Mouse (Mus musculus) lung, postnatal 0 days (tissue): ENCODE data around the gene Prex1. TPM values are rescaled to one million over a fixed set of nuclear protein-coding genes. Genes with fewer than 3 reads are reported as not detected.

ENCODE experiments used
- ATAC-seq: fragments of 200-750 bp; cut with Nextera tagmentation; 2 replicates; pipeline ENCODE4 v1.8.0; 2017; ENCODE audit warnings: moderate library complexity
- DNase-seq: peaks from one replicate; pipeline ENCODE4 v3.0.0-alpha.2; 2016; ENCODE audit warnings: low spot score
- H3K27ac ChIP-seq: fragments of 300-500 bp; sonication (generic); 2 replicates; pipeline ENCODE4 v1.5.1; 2014; ENCODE audit warnings: antibody characterized with exemption, mild to moderate bottlenecking, low read length, mixed read lengths
- H3K27me3 ChIP-seq: fragments of 300-500 bp; sonication (generic); replicated peaks from 2 replicates; pipeline ENCODE4 v1.6.1; 2014; ENCODE audit warnings: low read length, mixed read lengths; ENCODE audit not compliant: insufficient read depth
- H3K36me3 ChIP-seq: fragments of 300-500 bp; sonication (generic); 2 replicates; pipeline ENCODE4 v1.6.1; 2014; ENCODE audit warnings: low read length, mixed read lengths; ENCODE audit not compliant: insufficient read depth
- H3K4me1 ChIP-seq: fragments of 300-500 bp; sonication (generic); 2 replicates; pipeline ENCODE4 v1.6.1; 2014; ENCODE audit warnings: antibody characterized with exemption, low read depth, low read length, mixed read lengths; ENCODE audit not compliant: insufficient read depth
- H3K4me2 ChIP-seq: fragments of 300-500 bp; sonication (generic); replicated peaks from 2 replicates; pipeline ENCODE4 v1.6.1; 2014; ENCODE audit warnings: low read depth, mild to moderate bottlenecking, low read length, moderate library complexity, mixed read lengths
- H3K4me3 ChIP-seq: fragments of 300-500 bp; sonication (generic); 2 replicates; pipeline ENCODE4 v1.5.1; 2014; ENCODE audit warnings: low read depth, low read length
- H3K9ac ChIP-seq: fragments of 300-500 bp; sonication (generic); replicated peaks from 2 replicates; pipeline ENCODE4 v1.6.1; 2014; ENCODE audit warnings: low read depth, mild to moderate bottlenecking
- H3K9me3 ChIP-seq: fragments of 300-500 bp; sonication (generic); 2 replicates; pipeline ENCODE4 v1.6.1; 2016; ENCODE audit warnings: low read length, mixed read lengths
- CTCF ChIP-seq: IDR thresholded peaks from 2 replicates; pipeline ENCODE4 v1.5.1; 2016; ENCODE audit warnings: antibody characterized with exemption, mild to moderate bottlenecking
- EP300 ChIP-seq: IDR thresholded peaks from 2 replicates; pipeline ENCODE4 v1.6.1; 2016; ENCODE audit warnings: antibody characterized with exemption, mild to moderate bottlenecking, control low read depth
- WGBS: fragments of 180-500 bp; shearing (Covaris S2); extraction: QIAGEN DNeasy Blood & Tissue Kit; methylation state at CpG from one replicate; pipeline ENCODE4 v1.1.7; 2014; 5-methylcytosine and 5-hydroxymethylcytosine counted together
- polyA plus RNA-seq: library from polyadenylated mRNA; unstranded; fragments of >200 nt; fragmentation: Nextera tagmentation; extraction: Ambion mirVana; gene quantifications from 2 replicates; pipeline ENCODE4 v1.2.1, GENCODE M21; 2015

Gene Prex1
- polyA plus RNA-seq, 1 experiment from 2014 or later = 6.9 TPM

- no peaks in the 10 kb centered on the region for H3K27me3 ChIP-seq
- 90% methylated on average over 11 of the region's 11 CpGs for WGBS
- no peak overlapping the region for H3K4me2 ChIP-seq
- H3K9me3 ChIP-seq = no peaks in the 10 kb centered on the region
- H3K27ac ChIP-seq = no peak overlapping the region
- H3K4me3 ChIP-seq = no peak overlapping the region
- TF ChIP-seq EP300 (no peak), CTCF (no peak)
- no peak for ATAC-seq
- no peaks in the 10 kb centered on the region for H3K36me3 ChIP-seq
- DNase-seq = no peak
- H3K9ac ChIP-seq = no peak overlapping the region
- H3K4me1 ChIP-seq = no peaks in the 10 kb centered on the region
These were observed 178.1 kb downstream of the Prex1 start for GRCm38 (mm10) chr2:166535519-166535918.

GRCm38 (mm10) chr2:166526204-166526603 lies 187.4 kb downstream of the Prex1 start:
- WGBS = 59% methylated on average over 9 of the region's 9 CpGs
- ATAC-seq = no peak
- H3K4me3 ChIP-seq = no peak overlapping the region

GRCm38 (mm10) chr2:166523156-166523890 lies 190.3 kb downstream of the Prex1 start:
- Histone ChIP-seq H3K27ac (no peak overlapping the region), H3K27me3 (no peaks in the 10 kb centered on the region), H3K4me3 (no peak overlapping the region), H3K4me2 (no peak overlapping the region), H3K4me1 (no peaks in the 10 kb centered on the region), H3K36me3 (no peaks in the 10 kb centered on the region), H3K9ac (no peak overlapping the region), H3K9me3 (no peaks in the 10 kb centered on the region)
- WGBS = 75% methylated on average over 10 of the region's 10 CpGs
- ATAC-seq (no peak), DNase-seq (no peak)
- TF ChIP-seq CTCF (no peak), EP300 (no peak)

More at GRCm38 (mm10) chr2:166526204-166526603, 187.4 kb downstream of the Prex1 start:
- H3K9ac ChIP-seq = no peak overlapping the region
- H3K4me1 ChIP-seq = no peaks in the 10 kb centered on the region
- no peaks in the 10 kb centered on the region for H3K9me3 ChIP-seq
- TF ChIP-seq EP300 = no peak
- no peak for TF ChIP-seq CTCF
- no peak for DNase-seq
- no peak overlapping the region for H3K27ac ChIP-seq
- H3K4me2 ChIP-seq = no peak overlapping the region
- H3K36me3 ChIP-seq = no peaks in the 10 kb centered on the region
- H3K27me3 ChIP-seq = no peaks in the 10 kb centered on the region

GRCm38 (mm10) chr2:166522612-166523120 lies 191.0 kb downstream of the Prex1 start:
- H3K4me3 ChIP-seq = no peak overlapping the region
- H3K9ac ChIP-seq = no peak overlapping the region
- H3K9me3 ChIP-seq = no peaks in the 10 kb centered on the region
- H3K27ac ChIP-seq = no peak overlapping the region
- ATAC-seq = no peak
- 67% methylated on average over 15 of the region's 15 CpGs for WGBS
- no peaks in the 10 kb centered on the region for H3K36me3 ChIP-seq
- peak overlapping the region; percentile 5; the same call in 1 of the 2 replicates for H3K4me2 ChIP-seq
- DNase-seq = peak; percentile 11
- H3K27me3 ChIP-seq = no peaks in the 10 kb centered on the region
- H3K4me1 ChIP-seq = no peaks in the 10 kb centered on the region
- no peak for TF ChIP-seq CTCF
- no peak for TF ChIP-seq EP300

GRCm38 (mm10) chr2:166521878-166522611 lies 191.6 kb downstream of the Prex1 start:
- 20% methylated on average over 16 of the region's 16 CpGs for WGBS
- DNase-seq (peak; percentile 45), ATAC-seq (no peak)
- no peaks in the 10 kb centered on the region for H3K4me1 ChIP-seq
- H3K27ac ChIP-seq = no peak overlapping the region
- H3K9me3 ChIP-seq = no peaks in the 10 kb centered on the region
- H3K4me2 ChIP-seq = peak overlapping the region; percentile 5; the same call in 1 of the 2 replicates
- H3K9ac ChIP-seq = no peak overlapping the region
- H3K36me3 ChIP-seq = no peaks in the 10 kb centered on the region
- no peak for TF ChIP-seq CTCF
- no peak for TF ChIP-seq EP300
- no peak overlapping the region for H3K4me3 ChIP-seq
- no peaks in the 10 kb centered on the region for H3K27me3 ChIP-seq

GRCm38 (mm10) chr2:166521461-166521860 lies 192.2 kb downstream of the Prex1 start:
- H3K4me3 ChIP-seq = no peak overlapping the region
- no peak for DNase-seq
- H3K27me3 ChIP-seq = no peaks in the 10 kb centered on the region
- no peak for TF ChIP-seq CTCF
- TF ChIP-seq EP300 = no peak
- H3K36me3 ChIP-seq = no peaks in the 10 kb centered on the region
- no peaks in the 10 kb centered on the region for H3K9me3 ChIP-seq
- H3K4me1 ChIP-seq = no peaks in the 10 kb centered on the region
- WGBS = 90% methylated on average over 5 of the region's 5 CpGs
- no peak overlapping the region for H3K4me2 ChIP-seq
- ATAC-seq = no peak
- no peak overlapping the region for H3K9ac ChIP-seq
- H3K27ac ChIP-seq = no peak overlapping the region
